Mouse (Mus musculus) myocyte (in vitro differentiated cells): ENCODE results near the gene Pcyox1.

ENCODE experiments used
- MAX ChIP-seq: IDR thresholded peaks from one replicate; pipeline ENCODE4 v1.6.1; 2011; ENCODE audit warnings: low read depth, mild to moderate bottlenecking, control low read depth
- MYOD1 ChIP-seq, 3 experiments: IDR thresholded peaks; one replicate each; pipeline ENCODE4 v1.6.1; 2011; ENCODE audit warnings: control low read depth in 2 of 3, low read depth in 2 of 3, mild to moderate bottlenecking in 2 of 3, moderate library complexity in 1 of 3; ENCODE audit not compliant: insufficient read length in 2 of 3, control insufficient read depth in 1 of 3
- MYOG ChIP-seq, 3 experiments: IDR thresholded peaks; one replicate each; pipeline ENCODE4 v1.6.1; 2011; ENCODE audit warnings: control low read depth in 2 of 3, low read depth in 2 of 3, mild to moderate bottlenecking in 2 of 3; ENCODE audit not compliant: insufficient read length in 2 of 3, control insufficient read depth in 1 of 3, insufficient read depth in 1 of 3
- POLR2A ChIP-seq: IDR thresholded peaks from one replicate; pipeline ENCODE4 v1.6.1; 2011; ENCODE audit warnings: low read depth, mild to moderate bottlenecking, control low read depth, moderate library complexity; ENCODE audit not compliant: insufficient read length
- POLR2AphosphoS2 ChIP-seq: IDR thresholded peaks from one replicate; pipeline ENCODE4 v1.6.1; 2011; ENCODE audit warnings: low read depth, control low read depth; ENCODE audit not compliant: insufficient read length
- REST ChIP-seq: IDR thresholded peaks from one replicate; pipeline ENCODE4 v1.6.1; 2011; ENCODE audit warnings: mild to moderate bottlenecking, control low read depth, moderate library complexity; ENCODE audit not compliant: insufficient read depth, insufficient read length
- TCF12 ChIP-seq: IDR thresholded peaks from one replicate; pipeline ENCODE4 v1.6.1; 2011; ENCODE audit warnings: mild to moderate bottlenecking, control low read depth; ENCODE audit not compliant: poor library complexity, insufficient read depth, severe bottlenecking
- TCF3 ChIP-seq: IDR thresholded peaks from one replicate; pipeline ENCODE4 v1.6.1; 2011; ENCODE audit warnings: low read depth, control low read depth; ENCODE audit not compliant: insufficient read length
- USF1 ChIP-seq: IDR thresholded peaks from one replicate; pipeline ENCODE4 v1.6.1; 2011; ENCODE audit warnings: low read depth, mild to moderate bottlenecking, control low read depth, moderate library complexity

DNA sequence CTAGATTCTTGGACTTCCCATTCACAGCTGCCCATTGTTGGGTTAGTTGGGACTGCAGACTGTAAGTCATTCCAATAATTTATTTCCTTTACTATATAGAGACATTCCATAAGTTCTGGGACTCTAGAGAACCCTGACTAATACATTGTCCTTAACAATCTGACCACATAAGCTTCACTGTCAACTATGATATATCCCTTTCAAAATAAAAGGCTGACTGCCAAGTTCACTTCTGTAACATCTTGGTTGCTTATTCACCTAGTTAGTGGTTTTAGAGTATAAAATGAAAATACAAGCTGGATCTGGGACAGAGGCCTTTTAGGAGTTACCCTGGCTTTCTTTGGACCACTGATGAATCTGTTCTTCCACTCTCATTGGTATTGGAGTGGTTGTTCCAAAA, 14.4 kb downstream of the Pcyox1 start:
- TF ChIP-seq MYOG (IDR thresholded peaks at IDR 0.05; ENCODE audit: control insufficient read depth in 1 of 3, insufficient read depth in 1 of 3, insufficient read length in 2 of 3, low read depth in 2 of 3) (no peak), USF1 (no peak), TCF12 (no peak), POLR2A (no peak), MYOD1 (IDR thresholded peaks at IDR 0.05; ENCODE audit: control insufficient read depth in 1 of 3, insufficient read length in 2 of 3, low read depth in 2 of 3) (no peak), REST (no peak), MAX (no peak), POLR2AphosphoS2 (no peak), TCF3 (no peak)
